Mouse (Mus musculus) ES-Bruce4 (cell line): ENCODE results near the gene Slc39a13. TPM values are rescaled to one million over a fixed set of nuclear protein-coding genes. Genes with fewer than 3 reads are reported as not detected.

Source experiments
- H3K27ac ChIP-seq: 2 replicates; pipeline ENCODE4 v1.5.1; 2012; ENCODE audit warnings: low read length, inconsistent platforms; ENCODE audit not compliant: insufficient read depth
- H3K27me3 ChIP-seq: 2 replicates; pipeline ENCODE4 v1.6.1; 2012; ENCODE audit warnings: mild to moderate bottlenecking, low read length, inconsistent platforms; ENCODE audit not compliant: control insufficient read depth, poor library complexity, insufficient read depth, severe bottlenecking
- H3K36me3 ChIP-seq: 2 replicates; pipeline ENCODE4 v1.6.1; 2012; ENCODE audit warnings: inconsistent platforms, mild to moderate bottlenecking, low read length, moderate library complexity; ENCODE audit not compliant: control insufficient read depth, poor library complexity, insufficient read depth, severe bottlenecking
- H3K4me1 ChIP-seq: one replicate; pipeline ENCODE4 v1.8.1; 2011; ENCODE audit warnings: low read length; ENCODE audit not compliant: control insufficient read depth, insufficient read depth
- H3K4me3 ChIP-seq: 2 replicates; pipeline ENCODE4 v1.5.1; 2011; ENCODE audit warnings: low read depth, mild to moderate bottlenecking, low read length
- H3K9ac ChIP-seq: 2 replicates; pipeline ENCODE4 v1.6.1; 2012; ENCODE audit warnings: low read depth, mild to moderate bottlenecking, inconsistent platforms; ENCODE audit not compliant: poor library complexity, severe bottlenecking
- H3K9me3 ChIP-seq: replicated peaks from 2 replicates; pipeline ENCODE4 v1.6.1; 2012; ENCODE audit warnings: mild to moderate bottlenecking, low read length, inconsistent platforms; ENCODE audit not compliant: control insufficient read depth, poor library complexity, insufficient read depth, severe bottlenecking
- CTCF ChIP-seq: IDR thresholded peaks from one replicate; pipeline ENCODE4 v1.8.1; 2011; ENCODE audit warnings: low read depth, low read length
- EP300 ChIP-seq: IDR thresholded peaks from 2 replicates; pipeline ENCODE4 v1.6.1; 2011; ENCODE audit warnings: low read depth, low read length; ENCODE audit not compliant: insufficient read depth
- POLR2A ChIP-seq: IDR thresholded peaks from one replicate; pipeline ENCODE4 v1.8.1; 2011; ENCODE audit warnings: low read length; ENCODE audit not compliant: insufficient read depth
- polyA plus RNA-seq: library from polyadenylated mRNA; stranded (reverse); fragments of >200 nt; gene quantifications from 2 replicates; pipeline ENCODE4 v1.2.4, GENCODE M21; 2011; ENCODE audit warnings: low read depth; ENCODE audit not compliant: missing spikeins, insufficient read depth, insufficient read length

Slc39a13 gene
- polyA plus RNA-seq, 1 experiment, result 9.2 TPM

- TF ChIP-seq CTCF (no peak), EP300 (no peak), POLR2A (no peak)
- Histone ChIP-seq H3K4me1 (peaks cover 4% of the 10 kb centered on the region), H3K9me3 (no peaks in the 10 kb centered on the region), H3K36me3 (no peaks in the 10 kb centered on the region), H3K9ac (no peak overlapping the region), H3K4me3 (peak overlapping the region; percentile 10), H3K27ac (no peak overlapping the region), H3K27me3 (no peaks in the 10 kb centered on the region)
These were observed 25.5 kb downstream of the Slc39a13 start for GRCm38 (mm10) chr2:91044727-91045126.

- Histone ChIP-seq H3K36me3 (no peaks in the 10 kb centered on the region), H3K4me3 (peak overlapping the region; percentile 37), H3K27me3 (no peaks in the 10 kb centered on the region), H3K9ac (no peak overlapping the region), H3K27ac (no peak overlapping the region), H3K9me3 (no peaks in the 10 kb centered on the region), H3K4me1 (peaks cover 4% of the 10 kb centered on the region)
- TF ChIP-seq CTCF (no peak), POLR2A (no peak), EP300 (peak; percentile 81)
These were observed 27.4 kb downstream of the Slc39a13 start for GRCm38 (mm10) chr2:91042651-91043398.

DNA sequence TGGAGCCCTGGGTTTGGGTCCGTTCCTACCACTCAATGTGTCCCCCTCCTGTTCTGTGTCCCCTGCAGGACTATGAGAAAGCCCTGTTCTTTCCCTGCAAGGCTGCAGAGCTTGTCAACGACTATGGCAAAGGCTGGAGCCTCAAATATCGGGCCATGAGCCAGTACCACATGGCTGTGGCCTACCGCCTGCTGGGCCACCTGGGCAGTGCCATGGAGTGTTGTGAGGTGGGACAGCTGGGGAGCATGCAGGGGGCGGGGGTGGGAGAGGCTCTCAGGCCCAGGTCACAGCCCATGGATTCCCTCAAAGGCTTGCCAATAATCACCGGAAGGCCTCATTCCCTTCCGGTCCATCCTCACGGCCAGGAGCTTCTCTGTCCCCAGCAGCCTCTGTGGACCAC lies 28.4 kb downstream of the Slc39a13 start:
- TF ChIP-seq POLR2A (no peak), EP300 (no peak), CTCF (no peak)
- H3K9me3 ChIP-seq, result no peaks in the 10 kb centered on the region
- no peak overlapping the region for H3K27ac ChIP-seq
- no peak overlapping the region for H3K9ac ChIP-seq
- H3K4me1 ChIP-seq, result peaks cover 4% of the 10 kb centered on the region
- no peak overlapping the region for H3K4me3 ChIP-seq
- no peaks in the 10 kb centered on the region for H3K36me3 ChIP-seq
- H3K27me3 ChIP-seq, result no peaks in the 10 kb centered on the region

DNA sequence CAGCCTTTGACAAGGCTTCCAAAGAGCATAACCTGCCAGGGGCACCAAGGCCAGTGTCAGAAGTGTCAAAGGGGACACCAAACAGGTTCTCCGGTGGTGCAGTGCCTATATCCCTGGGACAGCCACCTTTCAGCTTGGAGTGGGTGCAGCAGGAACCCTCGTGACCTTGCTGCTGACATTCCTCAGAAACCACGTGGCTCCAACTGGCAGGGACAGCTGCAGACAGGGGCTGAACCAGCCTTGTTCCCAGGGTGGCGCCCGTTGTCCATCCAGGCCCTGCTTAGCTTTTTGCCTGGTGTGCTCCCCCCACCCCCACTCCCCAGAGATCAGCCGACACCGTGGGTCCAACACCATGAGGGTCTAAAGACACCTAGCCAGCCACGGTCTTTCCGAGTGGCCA lies 34.8 kb downstream of the Slc39a13 start, which contains the start of gene Rapsn:
TSS of gene Rapsn (plus strand) at position 236 of the 400 bp plus-strand sequence.
- no peak within 1 kb of the TSS for H3K4me3 ChIP-seq
- no peaks in the 10 kb centered on the region for H3K36me3 ChIP-seq
- H3K9me3 ChIP-seq, result no peaks in the 10 kb centered on the region
- H3K27me3 ChIP-seq, result no peaks in the 10 kb centered on the region
- H3K9ac ChIP-seq, result no peak within 1 kb of the TSS
- peaks cover 1% of the 10 kb centered on the region for H3K4me1 ChIP-seq
- no peak within 1 kb of the TSS for H3K27ac ChIP-seq
- TF ChIP-seq POLR2A (no peak), CTCF (no peak), EP300 (no peak)

DNA sequence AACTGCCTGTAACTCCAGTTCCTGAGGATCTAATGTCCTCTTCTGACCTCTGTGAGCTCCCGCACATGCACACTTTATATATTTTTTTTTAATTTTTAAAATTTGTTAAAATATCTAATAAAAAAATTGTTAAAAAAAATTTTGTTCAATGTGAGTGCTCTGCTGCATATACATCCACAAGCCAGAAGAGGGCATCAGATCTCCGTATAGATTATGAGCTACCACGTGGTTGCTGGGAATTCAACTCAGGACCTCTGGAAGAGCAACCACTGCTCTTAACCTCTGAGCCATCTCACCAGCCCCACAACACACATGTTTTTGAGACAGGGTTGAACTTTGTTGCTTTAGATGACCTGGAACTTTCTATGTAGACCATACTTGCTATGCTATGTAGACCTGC lies 37.2 kb downstream of the Slc39a13 start:
- TF ChIP-seq POLR2A, result no peak
- no peak for TF ChIP-seq CTCF
- TF ChIP-seq EP300, result no peak

GRCm38 (mm10) chr2:91031216-91031615 lies 39.0 kb downstream of the Slc39a13 start:
- Histone ChIP-seq H3K27me3 (no peaks in the 10 kb centered on the region), H3K4me3 (peak overlapping the region; percentile 56), H3K9me3 (no peaks in the 10 kb centered on the region), H3K36me3 (no peaks in the 10 kb centered on the region), H3K27ac (no peak overlapping the region), H3K9ac (no peak overlapping the region), H3K4me1 (peaks cover 1% of the 10 kb centered on the region)
- TF ChIP-seq POLR2A (no peak), CTCF (no peak), EP300 (no peak)

More for the DNA sequence above, 37.2 kb downstream of the Slc39a13 start:
- Histone ChIP-seq H3K9ac (no peak overlapping the region; the same call in 1 of the 2 replicates), H3K36me3 (no peaks in the 10 kb centered on the region), H3K27me3 (no peaks in the 10 kb centered on the region), H3K4me3 (no peak overlapping the region), H3K4me1 (peaks cover 1% of the 10 kb centered on the region), H3K9me3 (no peaks in the 10 kb centered on the region), H3K27ac (no peak overlapping the region)
